Comparison of ENCODE assay signal across 19 mouse cellular contexts in the genomic region with DNA sequence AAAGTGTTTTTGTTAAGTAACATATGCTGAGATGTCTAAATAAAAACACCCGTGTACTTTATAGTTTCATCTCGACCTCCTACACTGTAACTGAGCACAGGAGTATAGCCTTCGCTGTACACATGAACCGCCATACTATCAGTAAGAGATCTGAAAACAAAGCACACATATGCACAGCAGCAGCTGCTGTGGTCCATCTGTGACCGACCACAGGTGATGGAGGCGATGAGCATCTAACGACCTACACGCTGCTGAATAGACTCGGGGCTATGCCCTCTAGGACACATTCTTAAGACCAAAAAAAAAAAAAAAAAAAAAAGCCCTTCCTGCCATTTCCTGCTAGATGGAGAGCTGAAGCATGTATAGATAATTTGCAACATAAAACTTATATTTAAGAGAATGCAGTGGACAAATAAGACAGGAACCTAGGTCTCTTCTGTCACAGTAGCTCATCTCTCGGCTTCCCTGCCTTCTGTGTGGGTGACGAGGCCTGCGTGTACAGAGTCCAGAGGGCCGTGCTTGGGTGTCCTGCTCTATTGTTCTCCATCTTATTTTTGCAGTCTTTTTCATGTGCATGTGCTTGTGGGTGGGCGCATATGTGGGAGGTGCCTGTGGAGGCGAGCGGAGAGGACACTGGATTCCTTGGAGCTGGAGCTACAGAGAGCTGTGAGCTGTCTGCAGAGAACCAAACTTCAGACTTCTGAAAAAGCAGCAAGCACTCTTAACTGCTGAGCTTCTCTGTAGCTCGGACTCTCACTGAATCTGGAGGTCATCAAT. TPM values are rescaled to one million over a fixed set of nuclear protein-coding genes. Genes with fewer than 3 reads are reported as not detected.
DNase-seq lines count a peak whose midpoint lies in the region; ATAC-seq lines count a peak whose summit lies in the region.
"Had no signal": no experiment of that assay in that cellular context is flagged by ENCODE, and none has a peak within 500 bp of the region (broad histone marks: within the 10 kb centered on the region; RNA-seq: fewer than 3 reads in every experiment).

No protein-coding gene starts in this region.

- H3K9ac ChIP-seq in kidney, embryonic 16.5 days (replicated peaks; ENCODE audit: low read length) = no peak overlapping the region
- H3K9ac ChIP-seq in liver, embryonic 12.5 days = no peak overlapping the region
- H3K9ac ChIP-seq: embryonic facial prominence, embryonic 13.5 days; forebrain, embryonic 12.5 days; limb, embryonic 13.5 days; midbrain, embryonic 15.5 days; neural tube, embryonic 13.5 days had no signal

- H3K4me3 ChIP-seq in kidney, embryonic 16.5 days (ENCODE audit: low read length) = no peak overlapping the region
- H3K4me3 ChIP-seq in liver, embryonic 12.5 days = no peak overlapping the region
- H3K4me3 ChIP-seq in forebrain, embryonic 10.5 days = no peak overlapping the region
- H3K4me3 ChIP-seq: embryonic facial prominence, embryonic 13.5 days; forebrain, embryonic 12.5 days; limb, embryonic 13.5 days; midbrain, embryonic 15.5 days; neural tube, embryonic 13.5 days had no signal

- H3K27me3 ChIP-seq in kidney, embryonic 16.5 days (ENCODE audit: insufficient read depth, low read length) = no peaks in the 10 kb centered on the region
- H3K27me3 ChIP-seq in liver, embryonic 12.5 days (replicated peaks) = no peaks in the 10 kb centered on the region
- H3K27me3 ChIP-seq in forebrain, embryonic 10.5 days (ENCODE audit: poor library complexity, severe bottlenecking) = no peaks in the 10 kb centered on the region
- H3K27me3 ChIP-seq: CH12.LX; embryonic facial prominence, embryonic 13.5 days; forebrain, embryonic 12.5 days; limb, embryonic 13.5 days; midbrain, embryonic 15.5 days; neural tube, embryonic 13.5 days had no signal

- no peak overlapping the region for H3K4me2 ChIP-seq in kidney, embryonic 16.5 days (replicated peaks; ENCODE audit: low read depth, low read length)
- H3K4me2 ChIP-seq in liver, embryonic 12.5 days = no peak overlapping the region
- H3K4me2 ChIP-seq: embryonic facial prominence, embryonic 13.5 days; forebrain, embryonic 12.5 days; limb, embryonic 13.5 days; midbrain, embryonic 15.5 days; neural tube, embryonic 13.5 days had no signal

- H3K4me1 ChIP-seq in kidney, embryonic 16.5 days (ENCODE audit: insufficient read depth, low read length) = peaks cover 9% of the 10 kb centered on the region; the same call in 1 of the 2 replicates
- peaks cover 49% of the 10 kb centered on the region for H3K4me1 ChIP-seq in liver, embryonic 12.5 days
- H3K4me1 ChIP-seq in forebrain, embryonic 10.5 days = peaks cover 4% of the 10 kb centered on the region; the same call in 1 of the 2 replicates

- WGBS in kidney, embryonic 16.5 days = 76% methylated on average over 17 of the region's 17 CpGs
- 81% methylated on average over 17 of the region's 17 CpGs for WGBS in liver, embryonic 12.5 days (ENCODE audit: insufficient replicate concordance)
- 91% methylated on average over 17 of the region's 17 CpGs for WGBS in forebrain, embryonic 10.5 days

- intact Hi-C loops in left cerebral cortex, postnatal 36 days (cut with DNase I) = loop anchor here (10.0 kb wide), 1 partner anchor 485 kb away; no protein-coding TSS in a partner anchor

- H3K36me3 ChIP-seq in kidney, embryonic 16.5 days (ENCODE audit: insufficient read depth, low read length) = no peaks in the 10 kb centered on the region
- no peaks in the 10 kb centered on the region for H3K36me3 ChIP-seq in liver, embryonic 12.5 days
- peaks cover 3% of the 10 kb centered on the region; the same call in 1 of the 2 replicates for H3K36me3 ChIP-seq in forebrain, embryonic 10.5 days (replicated peaks)
- H3K36me3 ChIP-seq: embryonic facial prominence, embryonic 13.5 days; forebrain, embryonic 12.5 days; limb, embryonic 13.5 days; midbrain, embryonic 15.5 days; neural tube, embryonic 13.5 days had no signal

- H3K9me3 ChIP-seq in kidney, embryonic 16.5 days (ENCODE audit: low read length) = no peaks in the 10 kb centered on the region
- H3K9me3 ChIP-seq in liver, embryonic 12.5 days (replicated peaks) = no peaks in the 10 kb centered on the region
- no peaks in the 10 kb centered on the region for H3K9me3 ChIP-seq in forebrain, embryonic 10.5 days
- H3K9me3 ChIP-seq: embryonic facial prominence, embryonic 13.5 days; forebrain, embryonic 12.5 days; limb, embryonic 13.5 days; midbrain, embryonic 15.5 days; neural tube, embryonic 13.5 days had no signal

- 0 out of 2 replicates have a peak, but pooled peaks have one; percentile 35 for ATAC-seq in kidney, embryonic 16.5 days (ENCODE audit: low FRiP score, low TSS enrichment)
- ATAC-seq in liver, embryonic 12.5 days = no peak
- ATAC-seq: intestine, embryonic 16.5 days; midbrain, embryonic 15.5 days had no signal

- peak; percentile 5 for DNase-seq in adrenal gland, postnatal 10 days
- no peak for DNase-seq in adrenal gland, adult (ENCODE audit: inconsistent age in 2 of 2, low spot score in 1 of 2)
- no peak for DNase-seq in kidney, adult 8-10 months
- DNase-seq in liver = no peak
- peak; percentile 72 to 73 for DNase-seq in left cerebral cortex, postnatal 36 days (ENCODE audit: low spot score in 2 of 2)
- no peak for DNase-seq in forebrain, embryonic 10.5 days (ENCODE audit: extremely low spot score, low spot score)
- DNase-seq: cerebellum, adult 11-12 months; heart, postnatal 4 days; lung, adult 18-20 months; lung, postnatal 4 days had no signal

- H3K27ac ChIP-seq in kidney, embryonic 16.5 days (ENCODE audit: low read length) = no peak overlapping the region
- 0 out of 2 replicates have a peak overlapping the region, but pooled peaks have one; percentile 14 for H3K27ac ChIP-seq in liver, embryonic 12.5 days
- H3K27ac ChIP-seq in forebrain, embryonic 10.5 days = no peak overlapping the region
- H3K27ac ChIP-seq: embryonic facial prominence, embryonic 13.5 days; forebrain, embryonic 12.5 days; limb, embryonic 13.5 days; midbrain, embryonic 15.5 days; neural tube, embryonic 13.5 days had no signal

RNA-seq across cellular contexts. Expression of a gene that starts 35.7 kb away (rescaled TPM):
- total RNA-seq in adrenal gland, postnatal 10 days (2021) = 10 to 100 TPM; 52.9 to 63.0 TPM
- 14.8 and 15.6 TPM in 2 replicates for polyA plus RNA-seq in kidney, embryonic 16.5 days (2015; fragmentation: Nextera tagmentation; extraction: Ambion mirVana)
- polyA plus RNA-seq in liver, embryonic 12.5 days (2016; fragmentation: Nextera tagmentation; extraction: Ambion mirVana) = 6.2 and 7.0 TPM in 2 replicates
- total RNA-seq in left cerebral cortex, postnatal 36 days (2021) = 100 to 1,000 TPM; 106 to 122 TPM
- polyA plus RNA-seq in forebrain, embryonic 10.5 days (2016; fragmentation: Nextera tagmentation; extraction: Ambion mirVana) = 15.3 and 15.4 TPM in 2 replicates

RNA-seq across cellular contexts. Expression of a gene that starts 54.5 kb away (rescaled TPM):
- total RNA-seq in adrenal gland, postnatal 10 days (2021) = 10 to 100 TPM; 18.9 to 23.8 TPM
- 59.4 and 61.9 TPM in 2 replicates for polyA plus RNA-seq in kidney, embryonic 16.5 days (2015; fragmentation: Nextera tagmentation; extraction: Ambion mirVana)
- polyA plus RNA-seq in liver, embryonic 12.5 days (2016; fragmentation: Nextera tagmentation; extraction: Ambion mirVana) = 52.0 and 52.4 TPM in 2 replicates
- total RNA-seq in left cerebral cortex, postnatal 36 days (2021) = 10 to 100 TPM; 13.3 to 14.0 TPM
- polyA plus RNA-seq in forebrain, embryonic 10.5 days (2016; fragmentation: Nextera tagmentation; extraction: Ambion mirVana) = 111 and 115 TPM in 2 replicates

Comparison
In these comparisons a context has a peak if more than half of its experiments do, and no peak if none do; other contexts are left out.
1. DNase-seq: peak in adrenal gland, postnatal 10 days (single experiment) and left cerebral cortex, postnatal 36 days (2 of 2); none in adrenal gland, adult (0 of 2), kidney, adult 8-10 months (0 of 2), liver (single experiment) and forebrain, embryonic 10.5 days (single experiment).